Mouse (Mus musculus): ENCODE data around the gene Msantd3.

The Msantd3 gene

GRCm38 (mm10) chr4:48609485-48609884 is 69.8 kb downstream of the Msantd3 start:
- no peak for DNase-seq (ENCODE audit: low read depth)

- DNase-seq (ENCODE audit: low read depth) = no peak
These were observed 70.5 kb downstream of the Msantd3 start for GRCm38 (mm10) chr4:48610251-48610650.
